Mouse (Mus musculus): ENCODE data around the gene Slc37a1. TPM values are rescaled to one million over a fixed set of nuclear protein-coding genes. Genes with fewer than 3 reads are reported as not detected.

The Slc37a1 gene
- polyA plus RNA-seq, 1 experiment from 2014 or later: 3.2 TPM

DNA sequence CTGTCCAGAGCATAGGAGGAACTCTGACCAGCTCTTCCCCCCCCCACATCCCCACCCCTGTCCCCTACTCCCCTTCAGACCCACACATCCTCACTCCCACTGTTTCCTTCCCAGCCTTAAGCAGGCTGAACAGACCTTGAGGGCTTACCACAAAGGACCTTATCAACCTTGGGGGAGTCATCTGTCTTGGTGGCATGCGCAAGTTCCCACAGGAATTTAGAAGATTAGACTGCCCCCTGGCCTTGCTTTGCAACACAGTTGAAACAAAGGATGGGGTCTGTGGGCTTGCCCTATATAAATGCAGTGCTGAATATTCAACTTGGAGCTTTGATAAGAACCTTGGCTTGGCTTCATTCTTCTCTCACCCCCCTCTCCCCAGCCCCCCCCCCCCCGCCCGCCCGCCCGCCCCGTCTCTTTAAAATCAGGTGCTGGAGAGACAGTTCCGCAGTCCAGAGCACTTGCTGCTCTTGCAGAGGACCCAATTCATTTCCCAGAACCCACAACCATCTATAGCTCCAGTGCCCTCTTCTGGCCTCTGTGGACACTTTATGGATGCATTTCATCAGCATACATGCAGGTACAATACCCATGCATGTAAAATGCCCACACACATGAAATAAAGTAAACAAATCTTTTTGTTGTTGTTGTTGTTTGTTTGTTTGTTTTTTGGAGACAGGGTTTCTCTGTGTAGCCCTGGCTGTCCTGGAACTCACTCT, 15.3 kb upstream of the Slc37a1 start:
- WGBS: 43% methylated on average over 3 of the region's 7 CpGs
- no peaks in the 10 kb centered on the region for H3K9me3 ChIP-seq (ENCODE audit: control insufficient read depth, low read length)
- no peak overlapping the region for H3K4me3 ChIP-seq (ENCODE audit: low read depth, low read length)
- H3K4me2 ChIP-seq (ENCODE audit: low read depth, low read length): no peak overlapping the region
- no peaks in the 10 kb centered on the region for H3K27me3 ChIP-seq (replicated peaks; ENCODE audit: control insufficient read depth, insufficient read depth, low read length)
- H3K27ac ChIP-seq (replicated peaks; ENCODE audit: low read depth, low read length): no peak overlapping the region
- no peaks in the 10 kb centered on the region for H3K4me1 ChIP-seq (ENCODE audit: control insufficient read depth, insufficient read depth, low read length)
- DNase-seq (ENCODE audit: low spot score) (no peak), ATAC-seq (ENCODE audit: low read depth) (no peak)
- no peak overlapping the region for H3K9ac ChIP-seq (ENCODE audit: low read depth, low read length)
- H3K36me3 ChIP-seq (ENCODE audit: control insufficient read depth, insufficient read depth, low read length): no peaks in the 10 kb centered on the region

GRCm38 (mm10) chr17:31272416-31273165, 14.0 kb upstream of the Slc37a1 start:
- Histone ChIP-seq H3K4me2 (ENCODE audit: low read depth, low read length) (no peak overlapping the region), H3K4me3 (ENCODE audit: low read depth, low read length) (no peak overlapping the region), H3K27ac (replicated peaks; ENCODE audit: low read depth, low read length) (no peak overlapping the region), H3K27me3 (replicated peaks; ENCODE audit: control insufficient read depth, insufficient read depth, low read length) (no peaks in the 10 kb centered on the region), H3K4me1 (ENCODE audit: control insufficient read depth, insufficient read depth, low read length) (no peaks in the 10 kb centered on the region), H3K9me3 (ENCODE audit: control insufficient read depth, low read length) (no peaks in the 10 kb centered on the region), H3K9ac (ENCODE audit: low read depth, low read length) (no peak overlapping the region), H3K36me3 (ENCODE audit: control insufficient read depth, insufficient read depth, low read length) (no peaks in the 10 kb centered on the region)
- no peak for ATAC-seq (ENCODE audit: low read depth)
- 84% methylated on average over 9 of the region's 9 CpGs for WGBS
- no peak for DNase-seq (ENCODE audit: low spot score)

DNA sequence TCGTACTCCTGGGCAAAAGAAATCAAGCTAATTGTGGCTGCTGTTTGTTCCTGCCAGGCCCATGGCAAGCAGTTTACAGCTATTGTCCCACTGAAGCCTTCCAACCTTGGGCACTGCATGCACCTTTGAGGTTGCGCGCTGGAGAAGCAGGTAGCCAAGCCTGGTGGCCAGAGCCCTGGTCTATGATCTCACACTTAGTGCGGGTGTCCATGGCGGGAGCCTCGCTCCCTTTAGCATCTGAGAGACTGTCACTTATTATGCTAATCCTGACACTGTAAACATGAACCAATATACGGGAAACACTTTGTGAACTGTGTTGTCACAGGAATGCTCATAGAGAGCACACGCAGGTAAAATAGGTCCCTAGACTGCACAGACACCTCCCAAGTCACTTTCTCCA, 13.0 kb upstream of the Slc37a1 start:
- WGBS: 81% methylated on average over 8 of the region's 8 CpGs

DNA sequence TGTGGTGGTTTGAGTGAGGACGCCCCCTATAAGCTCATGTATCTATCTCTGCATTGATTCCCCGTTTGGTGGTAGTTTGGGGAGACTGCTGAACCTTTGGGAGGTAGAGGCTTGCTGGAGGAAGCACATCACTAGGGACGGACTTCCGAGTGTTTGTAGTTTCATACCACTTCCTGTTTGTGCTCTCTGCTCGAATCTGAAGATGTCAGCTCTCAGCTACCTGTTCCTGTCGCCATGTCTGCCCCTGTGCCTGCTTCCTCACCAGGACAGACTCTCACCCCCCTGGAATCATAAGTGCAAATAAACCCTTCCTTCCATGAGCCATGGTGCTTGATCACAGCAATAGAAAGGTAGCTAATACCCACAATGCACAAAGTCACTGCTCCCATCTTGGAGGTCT, 11.4 kb upstream of the Slc37a1 start:
- H3K4me3 ChIP-seq (ENCODE audit: low read depth, low read length): no peak overlapping the region
- H3K9ac ChIP-seq (ENCODE audit: low read depth, low read length): no peak overlapping the region
- H3K4me2 ChIP-seq (ENCODE audit: low read depth, low read length): no peak overlapping the region
- no peaks in the 10 kb centered on the region for H3K4me1 ChIP-seq (ENCODE audit: control insufficient read depth, insufficient read depth, low read length)
- no peaks in the 10 kb centered on the region for H3K27me3 ChIP-seq (replicated peaks; ENCODE audit: control insufficient read depth, insufficient read depth, low read length)
- no peaks in the 10 kb centered on the region for H3K36me3 ChIP-seq (ENCODE audit: control insufficient read depth, insufficient read depth, low read length)
- DNase-seq (ENCODE audit: low spot score) (no peak), ATAC-seq (ENCODE audit: low read depth) (no peak)
- WGBS: 67% methylated on average over 6 of the region's 6 CpGs
- H3K27ac ChIP-seq (replicated peaks; ENCODE audit: low read depth, low read length): no peak overlapping the region
- H3K9me3 ChIP-seq (ENCODE audit: control insufficient read depth, low read length): no peaks in the 10 kb centered on the region

More for the DNA sequence above, 13.0 kb upstream of the Slc37a1 start:
- Histone ChIP-seq H3K9ac (ENCODE audit: low read depth, low read length) (no peak overlapping the region), H3K4me1 (ENCODE audit: control insufficient read depth, insufficient read depth, low read length) (no peaks in the 10 kb centered on the region), H3K9me3 (ENCODE audit: control insufficient read depth, low read length) (no peaks in the 10 kb centered on the region), H3K27ac (replicated peaks; ENCODE audit: low read depth, low read length) (no peak overlapping the region), H3K36me3 (ENCODE audit: control insufficient read depth, insufficient read depth, low read length) (no peaks in the 10 kb centered on the region), H3K27me3 (replicated peaks; ENCODE audit: control insufficient read depth, insufficient read depth, low read length) (no peaks in the 10 kb centered on the region), H3K4me3 (ENCODE audit: low read depth, low read length) (no peak overlapping the region), H3K4me2 (ENCODE audit: low read depth, low read length) (no peak overlapping the region)
- no peak for ATAC-seq (ENCODE audit: low read depth)
- no peak for DNase-seq (ENCODE audit: low spot score)

DNA sequence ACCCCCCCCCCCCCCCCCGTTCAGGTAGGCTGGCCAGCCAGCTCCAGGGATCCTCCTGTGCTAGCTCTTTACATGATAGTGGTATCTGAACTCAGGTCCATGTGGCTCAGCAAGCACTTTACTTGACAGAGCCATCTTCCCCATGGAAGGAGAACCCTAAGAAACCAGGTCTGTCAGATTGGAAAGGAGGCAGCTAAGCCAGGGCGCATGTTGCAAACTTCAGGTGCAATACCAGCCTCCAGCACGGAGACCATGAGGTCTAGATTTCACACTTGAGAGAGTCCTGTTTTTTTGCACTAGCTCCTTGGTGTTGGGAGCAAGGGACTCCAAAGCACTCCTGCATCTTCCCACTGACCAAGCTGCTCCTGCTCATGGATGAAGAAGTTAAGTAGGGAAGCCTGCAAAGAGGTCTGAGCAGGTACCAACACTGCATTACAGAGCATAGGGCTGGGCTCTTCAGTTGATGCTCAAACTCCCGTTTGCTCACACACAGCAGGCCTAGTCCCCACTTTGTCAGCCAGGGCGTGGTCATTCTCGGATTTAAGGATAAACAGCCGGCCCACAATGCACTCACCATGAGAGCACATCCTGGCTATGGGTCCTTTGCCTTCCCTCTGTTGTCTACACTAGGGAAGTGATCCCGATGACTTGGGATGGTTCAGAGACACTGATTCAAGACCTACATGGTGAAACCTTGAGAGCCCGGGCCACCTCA, 10.2 kb upstream of the Slc37a1 start:
- H3K4me1 ChIP-seq (ENCODE audit: control insufficient read depth, insufficient read depth, low read length): no peaks in the 10 kb centered on the region
- H3K27me3 ChIP-seq (replicated peaks; ENCODE audit: control insufficient read depth, insufficient read depth, low read length): no peaks in the 10 kb centered on the region
- ATAC-seq (ENCODE audit: low read depth): peak; percentile 10; the same call in 1 of the 2 replicates
- H3K27ac ChIP-seq (replicated peaks; ENCODE audit: low read depth, low read length): no peak overlapping the region
- peak overlapping the region; percentile 54; the same call in 1 of the 2 replicates for H3K9ac ChIP-seq (ENCODE audit: low read depth, low read length)
- peak overlapping the region; percentile 86 for H3K4me2 ChIP-seq (ENCODE audit: low read depth, low read length)
- DNase-seq (ENCODE audit: low spot score): no peak
- H3K36me3 ChIP-seq (ENCODE audit: control insufficient read depth, insufficient read depth, low read length): no peaks in the 10 kb centered on the region
- peak overlapping the region; percentile 45 for H3K4me3 ChIP-seq (ENCODE audit: low read depth, low read length)
- H3K9me3 ChIP-seq (ENCODE audit: control insufficient read depth, low read length): no peaks in the 10 kb centered on the region
- 23% methylated on average over 8 of the region's 9 CpGs for WGBS

- peak; percentile 90 for ATAC-seq (ENCODE audit: low read depth)
- no peaks in the 10 kb centered on the region for H3K36me3 ChIP-seq (ENCODE audit: control insufficient read depth, insufficient read depth, low read length)
- peak; percentile 93 for DNase-seq (ENCODE audit: low spot score)
- H3K4me1 ChIP-seq (ENCODE audit: control insufficient read depth, insufficient read depth, low read length): no peaks in the 10 kb centered on the region
- H3K9ac ChIP-seq (ENCODE audit: low read depth, low read length): peak within 1 kb of the TSS; percentile 54
- no peaks in the 10 kb centered on the region for H3K27me3 ChIP-seq (replicated peaks; ENCODE audit: control insufficient read depth, insufficient read depth, low read length)
- WGBS: 14% methylated on average over 35 of the region's 44 CpGs
- no peaks in the 10 kb centered on the region for H3K9me3 ChIP-seq (ENCODE audit: control insufficient read depth, low read length)
- H3K4me2 ChIP-seq (ENCODE audit: low read depth, low read length): peak within 1 kb of the TSS; percentile 86
- peak within 1 kb of the TSS; percentile 45 for H3K4me3 ChIP-seq (ENCODE audit: low read depth, low read length)
- no peak within 1 kb of the TSS for H3K27ac ChIP-seq (replicated peaks; ENCODE audit: low read depth, low read length)
Observed at GRCm38 (mm10) chr17:31276922-31277918, 9.4 kb upstream of the Slc37a1 start, which contains the start of gene Rsph1. Gene Rsph1 (minus strand): TSS chr17:31277383.

GRCm38 (mm10) chr17:31277931-31278330, 8.7 kb upstream of the Slc37a1 start:
- H3K36me3 ChIP-seq (ENCODE audit: control insufficient read depth, insufficient read depth, low read length): no peaks in the 10 kb centered on the region
- WGBS: 75% methylated on average over 4 of the region's 4 CpGs
- no peak for ATAC-seq (ENCODE audit: low read depth)
- H3K27ac ChIP-seq (replicated peaks; ENCODE audit: low read depth, low read length): no peak overlapping the region
- H3K4me1 ChIP-seq (ENCODE audit: control insufficient read depth, insufficient read depth, low read length): no peaks in the 10 kb centered on the region
- no peaks in the 10 kb centered on the region for H3K27me3 ChIP-seq (replicated peaks; ENCODE audit: control insufficient read depth, insufficient read depth, low read length)
- DNase-seq (ENCODE audit: low spot score): no peak
- H3K4me2 ChIP-seq (ENCODE audit: low read depth, low read length): no peak overlapping the region
- no peak overlapping the region for H3K9ac ChIP-seq (ENCODE audit: low read depth, low read length)
- H3K4me3 ChIP-seq (ENCODE audit: low read depth, low read length): no peak overlapping the region
- H3K9me3 ChIP-seq (ENCODE audit: control insufficient read depth, low read length): no peaks in the 10 kb centered on the region

GRCm38 (mm10) chr17:31279541-31279940, 7.1 kb upstream of the Slc37a1 start:
- H3K36me3 ChIP-seq (ENCODE audit: control insufficient read depth, insufficient read depth, low read length): no peaks in the 10 kb centered on the region
- DNase-seq (ENCODE audit: low spot score) (no peak), ATAC-seq (ENCODE audit: low read depth) (no peak)
- H3K4me2 ChIP-seq (ENCODE audit: low read depth, low read length): no peak overlapping the region
- no peaks in the 10 kb centered on the region for H3K27me3 ChIP-seq (replicated peaks; ENCODE audit: control insufficient read depth, insufficient read depth, low read length)
- 77% methylated on average over 9 of the region's 9 CpGs for WGBS
- no peak overlapping the region for H3K27ac ChIP-seq (replicated peaks; ENCODE audit: low read depth, low read length)
- H3K9me3 ChIP-seq (ENCODE audit: control insufficient read depth, low read length): no peaks in the 10 kb centered on the region
- H3K4me3 ChIP-seq (ENCODE audit: low read depth, low read length): no peak overlapping the region
- H3K9ac ChIP-seq (ENCODE audit: low read depth, low read length): no peak overlapping the region
- H3K4me1 ChIP-seq (ENCODE audit: control insufficient read depth, insufficient read depth, low read length): no peaks in the 10 kb centered on the region
